Mouse (Mus musculus) liver, postnatal 0 days (tissue): Measurements from ENCODE around the gene Gucd1. TPM values are rescaled to one million over a fixed set of nuclear protein-coding genes. Genes with fewer than 3 reads are reported as not detected.
A peak's percentile ranks its signal among the peaks of the same experiment; 100 is the strongest.

Experiments
- ATAC-seq: fragments of 200-750 bp; cut with Nextera tagmentation; 2 replicates; pipeline ENCODE4 v1.8.0; 2017; ENCODE audit warnings: mild to moderate bottlenecking, moderate library complexity
- DNase-seq: peaks from one replicate; pipeline ENCODE4 v3.0.0-alpha.2; 2016
- H3K27ac ChIP-seq: fragments of 300-500 bp; sonication (generic); 2 replicates; pipeline ENCODE4 v1.5.1; 2014; ENCODE audit warnings: antibody characterized with exemption, moderate library complexity, mild to moderate bottlenecking, low read depth
- H3K27me3 ChIP-seq: fragments of 300-500 bp; sonication (generic); 2 replicates; pipeline ENCODE4 v1.6.1; 2014; ENCODE audit warnings: low read length, control low read depth, mixed read lengths; ENCODE audit not compliant: insufficient read depth
- H3K36me3 ChIP-seq: fragments of 300-500 bp; sonication (generic); replicated peaks from 2 replicates; pipeline ENCODE4 v1.6.1; 2014; ENCODE audit warnings: mild to moderate bottlenecking, control low read depth, low read length, moderate library complexity, mixed read lengths; ENCODE audit not compliant: insufficient read depth
- H3K4me1 ChIP-seq: fragments of 300-500 bp; sonication (generic); 2 replicates; pipeline ENCODE4 v1.6.1; 2014; ENCODE audit warnings: antibody characterized with exemption, mild to moderate bottlenecking, control low read depth; ENCODE audit not compliant: insufficient read depth
- H3K4me2 ChIP-seq: fragments of 300-500 bp; sonication (generic); 2 replicates; pipeline ENCODE4 v1.6.1; 2014; ENCODE audit warnings: low read depth, mild to moderate bottlenecking, low read length, moderate library complexity, mixed read lengths
- H3K4me3 ChIP-seq: fragments of 300-500 bp; sonication (generic); 2 replicates; pipeline ENCODE4 v1.5.1; 2014; ENCODE audit warnings: low read depth, low read length
- H3K9ac ChIP-seq: fragments of 300-500 bp; sonication (generic); replicated peaks from 2 replicates; pipeline ENCODE4 v1.6.1; 2014; ENCODE audit warnings: mild to moderate bottlenecking, moderate library complexity
- H3K9me3 ChIP-seq: fragments of 300-500 bp; sonication (generic); 2 replicates; pipeline ENCODE4 v1.6.1; 2016; ENCODE audit warnings: mild to moderate bottlenecking, control low read depth, low read length, mixed read lengths
- CTCF ChIP-seq: sonication (generic); IDR thresholded peaks from 2 replicates; pipeline ENCODE4 v1.5.1; 2016; ENCODE audit warnings: antibody characterized with exemption, low read depth
- EP300 ChIP-seq: IDR thresholded peaks from 2 replicates; pipeline ENCODE4 v1.6.1; 2016; ENCODE audit warnings: antibody characterized with exemption, low read depth, mild to moderate bottlenecking
- WGBS: fragments of 180-500 bp; shearing (Covaris S2); extraction: QIAGEN DNeasy Blood & Tissue Kit; methylation state at CpG from one replicate; pipeline ENCODE4 v1.1.7; 2014; ENCODE audit not compliant: insufficient replicate concordance; 5-methylcytosine and 5-hydroxymethylcytosine counted together
- polyA plus RNA-seq: library from polyadenylated mRNA; unstranded; fragments of >200 nt; fragmentation: Nextera tagmentation; extraction: Ambion mirVana; gene quantifications from 2 replicates; pipeline ENCODE4 v1.2.1, GENCODE M21; 2015

Gene Gucd1
- polyA plus RNA-seq, 1 experiment from 2014 or later, result 45.6 TPM

- H3K9ac ChIP-seq, result no peak overlapping the region
- H3K4me3 ChIP-seq, result no peak overlapping the region
- 16% methylated on average over 2 of the region's 2 CpGs for whole genome bisulfite sequencing
- TF ChIP-seq EP300, result no peak
- TF ChIP-seq CTCF, result no peak
- no peak for ATAC-seq
- no peak overlapping the region for H3K4me2 ChIP-seq
- DNase-seq, result no peak
- no peaks in the 10 kb centered on the region for H3K9me3 ChIP-seq
- H3K4me1 ChIP-seq, result no peaks in the 10 kb centered on the region
- H3K27ac ChIP-seq, result no peak overlapping the region
- no peaks in the 10 kb centered on the region for H3K36me3 ChIP-seq
- H3K27me3 ChIP-seq, result no peaks in the 10 kb centered on the region
Measured at GRCm38 (mm10) chr10:75491936-75492262, 25.9 kb downstream of the Gucd1 start.

GRCm38 (mm10) chr10:75491234-75491935 is 26.4 kb downstream of the Gucd1 start:
- H3K4me2 ChIP-seq, result no peak overlapping the region
- no peak for TF ChIP-seq EP300
- TF ChIP-seq CTCF, result no peak
- no peaks in the 10 kb centered on the region for H3K36me3 ChIP-seq
- no peaks in the 10 kb centered on the region for H3K27me3 ChIP-seq
- no peaks in the 10 kb centered on the region for H3K9me3 ChIP-seq
- H3K4me3 ChIP-seq, result no peak overlapping the region
- H3K27ac ChIP-seq, result no peak overlapping the region
- H3K9ac ChIP-seq, result no peak overlapping the region
- ATAC-seq (no peak), DNase-seq (no peak)
- no peaks in the 10 kb centered on the region for H3K4me1 ChIP-seq
- 62% methylated on average over 3 of the region's 3 CpGs for WGBS

- Histone ChIP-seq H3K4me3 (no peak overlapping the region), H3K27ac (no peak overlapping the region), H3K9me3 (no peaks in the 10 kb centered on the region), H3K27me3 (no peaks in the 10 kb centered on the region), H3K4me1 (no peaks in the 10 kb centered on the region), H3K36me3 (no peaks in the 10 kb centered on the region), H3K9ac (no peak overlapping the region), H3K4me2 (no peak overlapping the region)
- TF ChIP-seq CTCF (no peak), EP300 (no peak)
- DNase-seq, result no peak
- no peak for ATAC-seq
- 63% methylated on average over 2 of the region's 2 CpGs for WGBS
Measured at GRCm38 (mm10) chr10:75490731-75491130, 27.0 kb downstream of the Gucd1 start.

- ATAC-seq (no peak), DNase-seq (peak; percentile 14)
- no peak overlapping the region for H3K4me3 ChIP-seq
- H3K4me2 ChIP-seq, result no peak overlapping the region
- no peaks in the 10 kb centered on the region for H3K4me1 ChIP-seq
- H3K9ac ChIP-seq, result no peak overlapping the region
- TF ChIP-seq CTCF (no peak), EP300 (no peak)
- H3K36me3 ChIP-seq, result no peaks in the 10 kb centered on the region
- WGBS, result 53% methylated on average over 2 of the region's 2 CpGs
- H3K9me3 ChIP-seq, result no peaks in the 10 kb centered on the region
- no peak overlapping the region for H3K27ac ChIP-seq
- H3K27me3 ChIP-seq, result no peaks in the 10 kb centered on the region
Measured at GRCm38 (mm10) chr10:75489522-75489921, 28.2 kb downstream of the Gucd1 start.

- no peak for DNase-seq
- no peak for ATAC-seq
Measured at GRCm38 (mm10) chr10:75487131-75487530, 30.6 kb downstream of the Gucd1 start.

GRCm38 (mm10) chr10:75486086-75486979 is 31.4 kb downstream of the Gucd1 start:
- no peak overlapping the region for H3K4me2 ChIP-seq
- ATAC-seq, result peak; percentile 58; the same call in 1 of the 2 replicates

More at GRCm38 (mm10) chr10:75487131-75487530, 30.6 kb downstream of the Gucd1 start:
- no peaks in the 10 kb centered on the region for H3K4me1 ChIP-seq
- H3K9ac ChIP-seq, result no peak overlapping the region
- H3K27ac ChIP-seq, result no peak overlapping the region
- H3K4me2 ChIP-seq, result no peak overlapping the region
- no peaks in the 10 kb centered on the region for H3K27me3 ChIP-seq
- WGBS, result 61% methylated on average over 3 of the region's 3 CpGs
- H3K9me3 ChIP-seq, result no peaks in the 10 kb centered on the region
- TF ChIP-seq EP300 (no peak), CTCF (no peak)
- H3K4me3 ChIP-seq, result no peak overlapping the region
- H3K36me3 ChIP-seq, result no peaks in the 10 kb centered on the region

More at GRCm38 (mm10) chr10:75486086-75486979, 31.4 kb downstream of the Gucd1 start:
- 47% methylated on average over 9 of the region's 9 CpGs for WGBS
- peak; percentile 84 for DNase-seq
- Histone ChIP-seq H3K4me3 (no peak overlapping the region), H3K4me1 (no peaks in the 10 kb centered on the region), H3K27me3 (no peaks in the 10 kb centered on the region), H3K36me3 (no peaks in the 10 kb centered on the region), H3K27ac (no peak overlapping the region), H3K9me3 (no peaks in the 10 kb centered on the region), H3K9ac (no peak overlapping the region)
- TF ChIP-seq CTCF, result peak; percentile 98
- TF ChIP-seq EP300, result no peak
